Mouse (Mus musculus): ENCODE measurements at regions not wholly inside any gene's neighbourhood (a gene's known extent, or its start where the extent isn't known, plus 50 kb on each side); places are given as distances from the start of the nearest gene placed in this dataset.

DNA sequence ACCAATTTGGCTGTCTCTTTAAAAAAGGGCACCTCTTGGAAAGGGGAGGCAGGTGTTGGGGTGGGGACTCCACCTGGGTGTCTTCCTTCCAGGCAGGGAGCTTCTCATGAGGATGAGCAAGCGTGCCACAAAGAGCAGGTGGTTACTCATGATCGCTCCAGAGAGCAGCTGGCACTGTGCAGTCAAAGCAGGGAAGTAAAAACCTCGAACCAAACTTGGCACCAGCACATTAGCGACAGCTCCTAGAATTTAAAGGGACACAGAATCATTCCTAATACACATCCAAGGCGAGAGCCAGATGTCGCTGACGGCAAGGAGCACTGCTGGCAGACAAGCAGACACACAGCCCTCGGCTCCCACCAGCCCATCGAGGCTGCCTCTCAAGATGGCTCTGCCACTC lies 70.4 kb downstream of the Irx5 start:
- ATAC-seq (replicated peaks in 1 of 2; ENCODE audit: insufficient read depth in 1 of 2, low FRiP score in 2 of 2, low TSS enrichment in 1 of 2, low read depth in 1 of 2, poor library complexity in 2 of 2, severe bottlenecking in 2 of 2): no peak

DNA sequence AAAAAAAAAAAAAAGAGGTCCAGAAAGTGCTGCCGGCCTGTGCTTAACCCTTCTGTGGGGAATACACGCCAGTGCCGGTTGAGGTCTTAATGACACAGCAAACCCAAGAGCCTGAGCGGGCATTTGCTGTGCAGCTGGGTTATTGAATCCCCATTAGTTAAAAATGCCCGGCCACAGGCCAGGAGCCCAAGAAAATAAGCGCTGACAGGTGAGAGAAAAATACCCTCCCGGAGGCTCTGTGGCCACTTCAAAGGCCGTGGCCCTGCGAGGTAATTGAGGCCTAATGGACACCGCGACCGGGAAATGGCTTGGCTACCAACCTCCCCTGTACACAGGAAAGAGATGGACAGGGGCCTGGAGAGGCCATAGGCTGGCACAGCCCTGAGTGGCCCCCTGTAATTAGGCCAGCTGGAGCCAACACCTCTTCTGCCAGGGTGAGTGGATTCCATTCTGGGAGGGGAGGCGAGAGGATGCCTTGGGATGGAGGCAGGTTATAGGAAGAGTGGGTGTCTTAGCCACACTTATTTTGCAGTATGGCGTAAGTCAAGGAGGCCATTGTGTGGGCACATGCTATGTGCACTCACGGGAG lies 79.7 kb downstream of the Irx5 start:
- ATAC-seq (replicated peaks in 1 of 2; ENCODE audit: insufficient read depth in 1 of 2, low FRiP score in 2 of 2, low TSS enrichment in 1 of 2, low read depth in 1 of 2, poor library complexity in 2 of 2, severe bottlenecking in 2 of 2): no peak

DNA sequence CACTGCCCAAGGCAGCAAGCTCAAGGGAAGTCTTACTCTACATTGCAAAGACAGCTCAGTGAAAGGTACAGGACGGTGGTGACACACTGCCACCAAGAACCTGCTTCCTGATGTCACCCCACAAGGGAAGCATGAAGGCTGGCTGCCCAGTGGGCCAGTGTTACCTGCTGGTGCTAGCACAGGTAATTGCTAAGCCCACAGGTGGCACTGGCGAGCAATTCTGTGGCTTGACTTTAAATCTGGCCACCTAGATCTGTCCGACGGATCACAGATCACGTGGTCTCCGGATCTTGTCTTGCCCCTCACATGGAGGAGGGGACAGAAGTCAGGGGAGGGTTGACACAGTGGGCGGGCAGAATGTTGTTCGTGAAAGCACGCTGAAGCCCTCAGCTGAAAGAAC lies 80.9 kb downstream of the Irx5 start:
- ATAC-seq (replicated peaks in 1 of 2; ENCODE audit: insufficient read depth in 1 of 2, low FRiP score in 2 of 2, low TSS enrichment in 1 of 2, low read depth in 1 of 2, poor library complexity in 2 of 2, severe bottlenecking in 2 of 2): no peak

DNA sequence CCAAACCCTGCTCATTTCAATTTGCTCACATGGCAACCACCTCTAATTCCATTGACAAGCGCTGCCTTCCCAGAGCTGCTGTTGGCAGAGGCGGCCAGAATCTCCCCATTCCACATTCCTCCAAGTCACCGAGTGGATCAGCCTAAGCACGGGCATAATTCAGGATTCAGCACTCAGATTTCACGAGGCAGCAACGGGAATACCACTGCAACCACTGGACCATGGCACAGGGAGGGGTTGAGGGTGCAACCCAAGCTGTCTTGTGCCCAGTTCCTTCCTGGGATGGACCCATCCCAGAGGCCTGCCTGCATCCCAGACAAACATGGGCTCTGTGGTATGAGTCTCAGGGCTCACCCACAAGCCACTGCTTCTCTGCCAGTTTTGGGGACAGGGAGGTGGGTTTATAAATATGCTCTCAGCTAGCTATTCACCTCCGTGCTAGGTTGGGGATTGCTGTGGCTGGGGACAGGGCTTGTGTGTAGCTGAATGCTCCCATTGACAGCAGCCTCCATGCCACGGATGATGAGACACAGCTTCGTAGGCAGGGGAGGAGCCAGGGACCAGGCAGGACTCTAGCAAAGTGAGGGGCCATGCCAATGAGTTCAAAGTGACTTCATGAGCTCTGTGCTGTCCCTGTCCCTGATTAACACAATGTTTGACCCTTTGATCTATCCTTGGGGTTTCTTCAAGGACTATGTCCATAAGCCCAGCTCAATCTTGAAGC lies 82.5 kb downstream of the Irx5 start:
- no peak for ATAC-seq (replicated peaks in 1 of 2; ENCODE audit: insufficient read depth in 1 of 2, low FRiP score in 2 of 2, low TSS enrichment in 1 of 2, low read depth in 1 of 2, poor library complexity in 2 of 2, severe bottlenecking in 2 of 2)

DNA sequence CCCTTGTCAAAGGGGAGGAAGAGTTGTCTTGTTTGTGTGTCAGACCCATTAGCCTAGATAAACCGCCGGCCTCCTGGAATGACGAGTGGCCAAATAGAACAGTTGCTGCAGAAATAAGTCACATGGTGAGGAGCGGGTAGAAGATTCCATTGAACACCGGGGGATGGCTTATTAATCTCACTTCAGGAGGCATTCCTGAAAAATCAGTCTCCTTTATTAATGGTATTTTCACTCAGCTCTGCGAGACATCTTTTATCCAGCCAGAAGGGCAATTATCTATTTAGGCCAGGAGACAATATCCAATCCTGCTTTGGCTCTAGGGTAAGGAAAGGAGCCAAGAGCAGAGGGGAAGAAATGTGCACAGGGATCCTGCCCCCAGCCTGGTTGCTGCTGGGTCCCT lies 84.7 kb downstream of the Irx5 start:
- ATAC-seq (replicated peaks in 1 of 2; ENCODE audit: insufficient read depth in 1 of 2, low FRiP score in 2 of 2, low TSS enrichment in 1 of 2, low read depth in 1 of 2, poor library complexity in 2 of 2, severe bottlenecking in 2 of 2): no peak

DNA sequence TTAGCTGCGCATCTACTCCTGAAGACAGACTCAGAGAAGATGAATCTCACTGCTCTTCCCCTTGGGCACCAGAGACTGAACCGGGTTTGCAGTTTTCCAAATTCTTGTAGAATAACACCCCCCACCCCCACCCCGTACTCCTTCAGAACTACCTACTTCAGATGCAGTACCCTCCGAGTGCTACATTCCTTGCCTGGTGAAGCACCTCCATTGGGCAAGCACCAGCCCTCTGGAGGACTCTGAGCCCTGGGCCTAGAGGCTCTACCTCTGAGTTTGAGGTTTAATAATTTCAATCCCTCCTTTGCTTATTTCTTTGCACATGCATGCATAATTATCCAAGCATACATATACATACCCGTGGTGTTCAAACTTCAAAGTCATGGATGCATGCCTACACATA lies 101.9 kb downstream of the Irx5 start:
- no peak for ATAC-seq (replicated peaks in 1 of 2; ENCODE audit: insufficient read depth in 1 of 2, low FRiP score in 2 of 2, low TSS enrichment in 1 of 2, low read depth in 1 of 2, poor library complexity in 2 of 2, severe bottlenecking in 2 of 2)

DNA sequence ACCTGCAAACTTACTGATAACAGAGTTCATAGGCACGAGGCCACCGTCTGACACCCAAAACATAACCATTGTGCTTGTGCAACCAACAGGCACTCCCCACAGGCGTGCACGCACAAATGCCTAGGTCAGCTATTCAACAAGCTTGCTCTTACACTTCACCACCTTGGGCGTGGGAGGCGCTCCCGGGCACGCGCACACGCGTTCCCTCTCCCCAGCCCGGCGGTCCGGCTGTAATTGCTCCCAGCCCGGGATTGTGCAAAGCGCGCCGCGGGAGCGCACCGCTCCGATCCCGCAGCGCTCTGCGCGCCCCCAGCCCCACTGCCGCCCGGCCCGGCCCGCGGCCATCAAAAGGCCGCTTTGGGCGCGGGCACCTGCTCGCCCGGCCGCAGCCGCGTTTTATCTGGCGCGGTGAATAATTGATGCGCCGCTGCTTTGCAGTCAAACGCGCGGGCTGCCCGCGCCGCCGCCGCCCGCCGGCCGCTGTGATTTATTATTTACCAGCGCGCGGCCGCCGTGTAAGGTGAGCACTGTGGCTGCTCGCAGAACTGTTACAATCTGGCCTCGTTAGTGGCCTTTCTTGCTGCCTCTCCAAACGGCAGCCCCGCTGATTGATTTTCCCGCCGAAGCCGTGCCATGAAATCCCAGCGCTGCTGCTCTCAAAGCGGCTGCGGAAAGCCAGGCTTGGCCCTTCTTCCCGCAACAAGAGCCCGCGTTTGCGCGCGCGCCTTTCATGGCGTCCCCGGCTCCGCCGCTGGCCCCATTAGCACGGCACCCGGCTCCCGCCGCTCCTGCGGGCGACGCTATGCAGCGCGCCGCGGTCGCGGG lies 102.9 kb downstream of the Irx5 start:
- no peak for ATAC-seq (replicated peaks in 1 of 2; ENCODE audit: insufficient read depth in 1 of 2, low FRiP score in 2 of 2, low TSS enrichment in 1 of 2, low read depth in 1 of 2, poor library complexity in 2 of 2, severe bottlenecking in 2 of 2)

DNA sequence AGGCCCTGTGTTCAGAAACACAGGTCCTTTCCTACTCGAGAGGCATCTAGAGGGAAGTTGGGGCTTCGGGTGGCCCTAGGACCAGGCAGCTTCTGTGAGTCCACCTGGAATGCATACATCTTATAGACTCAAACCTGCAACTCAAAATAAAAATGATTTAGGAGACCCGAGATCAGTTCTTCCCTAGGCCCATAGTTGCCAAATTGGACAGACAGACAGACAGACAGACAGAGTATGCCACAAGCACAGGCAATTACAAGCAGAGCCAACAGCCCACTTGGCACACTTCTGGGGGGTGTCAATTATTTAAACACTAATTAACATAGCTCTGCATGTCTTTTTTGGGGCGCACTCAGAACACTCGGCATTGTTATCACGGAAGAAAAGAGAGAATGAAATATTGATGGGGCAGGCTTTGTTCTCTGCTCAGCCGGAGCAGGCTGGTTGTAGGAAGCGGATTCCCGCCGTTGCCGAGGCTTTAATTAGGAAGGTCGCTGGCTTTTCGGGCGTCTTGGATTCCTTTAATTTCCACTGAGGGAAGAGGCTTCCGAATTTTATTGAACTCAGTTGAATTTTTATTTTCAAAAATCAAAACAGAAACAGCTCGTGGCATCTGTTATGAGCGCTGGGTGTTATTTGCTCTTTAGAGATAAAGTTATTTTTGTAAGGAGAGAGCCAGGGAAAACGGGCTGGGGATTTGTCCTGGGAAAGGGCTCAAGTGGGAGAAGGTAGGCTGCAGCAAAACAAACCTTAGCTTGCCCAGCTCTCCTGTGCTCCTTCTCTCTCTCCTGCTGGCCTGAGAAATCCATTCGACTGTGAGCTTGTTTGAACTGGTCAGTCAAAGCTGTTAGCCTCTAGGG lies 111.9 kb downstream of the Irx5 start:
- no peak for ATAC-seq (replicated peaks in 1 of 2; ENCODE audit: insufficient read depth in 1 of 2, low FRiP score in 2 of 2, low TSS enrichment in 1 of 2, low read depth in 1 of 2, poor library complexity in 2 of 2, severe bottlenecking in 2 of 2)

DNA sequence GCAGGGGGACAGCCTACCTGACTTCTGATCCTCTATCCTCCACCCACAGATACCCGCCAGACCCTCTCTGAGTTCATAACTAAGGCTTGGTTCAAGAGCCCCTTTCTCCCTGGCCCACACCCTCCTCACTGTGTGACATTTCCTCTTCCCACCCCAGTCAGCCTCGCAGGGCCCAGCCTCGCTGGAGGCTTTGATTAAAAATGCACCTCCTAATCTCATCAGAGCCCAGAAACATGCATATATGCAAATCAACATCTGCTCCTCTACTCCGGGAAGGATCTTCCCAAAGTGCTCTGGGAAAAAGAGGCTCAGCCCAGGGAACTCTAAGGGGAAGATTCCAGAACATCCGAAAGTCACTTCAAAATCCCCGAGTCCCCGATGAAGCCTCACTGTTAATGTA lies 114.8 kb downstream of the Irx5 start:
- ATAC-seq (replicated peaks in 1 of 2; ENCODE audit: insufficient read depth in 1 of 2, low FRiP score in 2 of 2, low TSS enrichment in 1 of 2, low read depth in 1 of 2, poor library complexity in 2 of 2, severe bottlenecking in 2 of 2): no peak

DNA sequence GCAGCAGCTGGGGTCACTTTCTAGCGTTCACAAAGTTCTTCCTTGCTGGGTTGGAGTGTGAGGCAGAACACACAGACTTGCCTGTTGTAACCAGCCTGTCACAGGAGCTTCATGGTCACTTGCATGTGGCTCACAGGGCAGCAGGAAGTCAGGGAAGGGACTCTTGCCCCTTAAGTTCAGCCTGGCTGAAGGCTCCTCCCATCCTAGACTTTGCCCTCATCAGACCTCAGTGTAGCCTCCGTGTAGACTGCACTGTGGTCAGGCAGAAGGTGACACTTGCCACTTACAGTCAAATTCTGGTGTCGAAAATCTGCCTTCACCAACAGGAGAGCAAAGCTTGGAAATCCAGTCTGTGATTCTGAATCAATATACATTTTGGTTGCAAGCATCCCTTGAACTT lies 115.4 kb downstream of the Irx5 start:
- ATAC-seq (replicated peaks in 1 of 2; ENCODE audit: insufficient read depth in 1 of 2, low FRiP score in 2 of 2, low TSS enrichment in 1 of 2, low read depth in 1 of 2, poor library complexity in 2 of 2, severe bottlenecking in 2 of 2): no peak

DNA sequence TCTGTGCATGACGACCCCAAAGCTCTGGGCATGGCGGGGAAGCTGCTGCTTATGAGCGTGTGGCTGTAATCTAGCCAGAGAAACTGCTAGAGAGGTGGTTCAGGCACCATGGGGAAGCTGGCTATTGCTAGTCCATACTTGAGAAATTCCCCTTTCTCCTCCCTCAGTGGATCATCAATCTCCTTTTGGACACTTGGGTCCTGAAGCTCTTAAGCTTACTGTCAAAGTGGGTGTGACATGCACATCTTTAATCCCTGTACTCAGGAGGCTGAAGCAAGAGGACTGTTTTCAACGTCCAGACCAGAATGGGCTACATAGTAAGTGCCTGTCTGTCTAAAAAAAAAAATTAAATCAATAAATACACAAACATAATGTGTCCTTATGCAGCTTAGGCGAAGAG lies 125.0 kb downstream of the Irx5 start:
- no peak for ATAC-seq (replicated peaks in 1 of 2; ENCODE audit: insufficient read depth in 1 of 2, low FRiP score in 2 of 2, low TSS enrichment in 1 of 2, low read depth in 1 of 2, poor library complexity in 2 of 2, severe bottlenecking in 2 of 2)

DNA sequence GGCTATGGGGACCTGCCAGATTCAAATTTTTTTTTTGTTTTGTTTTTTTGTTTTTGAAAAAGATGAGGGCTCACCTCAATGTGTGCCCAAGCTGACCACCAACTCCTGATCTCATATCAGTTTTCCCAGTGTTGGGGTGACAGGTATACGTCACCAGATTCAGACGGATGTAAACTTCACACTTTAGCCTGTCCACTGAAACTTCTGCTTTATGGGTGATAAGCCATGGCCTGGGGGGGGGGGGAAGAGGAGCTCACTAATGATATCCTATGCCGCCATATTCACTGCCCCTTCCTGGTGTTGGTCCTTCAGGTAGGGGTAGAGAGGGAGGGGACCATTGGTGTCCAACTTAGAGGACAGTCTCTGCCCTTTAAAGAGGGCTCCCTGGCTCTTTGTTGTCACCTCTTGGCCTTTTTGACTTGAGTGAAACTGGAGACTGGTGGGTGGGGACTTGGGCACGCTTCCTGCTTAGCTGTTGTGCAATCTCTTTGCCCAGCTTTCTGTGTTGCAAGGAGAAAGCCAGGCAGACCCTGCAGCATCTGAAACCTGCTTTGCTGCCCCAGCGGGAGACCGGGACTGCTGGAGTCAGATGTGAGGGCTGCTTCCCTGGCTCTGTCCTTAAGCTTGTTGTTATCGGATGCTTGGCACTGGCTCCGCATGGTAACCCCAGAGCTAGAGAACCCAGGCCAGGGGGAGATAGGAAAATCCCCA lies 125.8 kb downstream of the Irx5 start:
- ATAC-seq (replicated peaks in 1 of 2; ENCODE audit: insufficient read depth in 1 of 2, low FRiP score in 2 of 2, low TSS enrichment in 1 of 2, low read depth in 1 of 2, poor library complexity in 2 of 2, severe bottlenecking in 2 of 2): no peak; a peak in 1 of 4 replicates

DNA sequence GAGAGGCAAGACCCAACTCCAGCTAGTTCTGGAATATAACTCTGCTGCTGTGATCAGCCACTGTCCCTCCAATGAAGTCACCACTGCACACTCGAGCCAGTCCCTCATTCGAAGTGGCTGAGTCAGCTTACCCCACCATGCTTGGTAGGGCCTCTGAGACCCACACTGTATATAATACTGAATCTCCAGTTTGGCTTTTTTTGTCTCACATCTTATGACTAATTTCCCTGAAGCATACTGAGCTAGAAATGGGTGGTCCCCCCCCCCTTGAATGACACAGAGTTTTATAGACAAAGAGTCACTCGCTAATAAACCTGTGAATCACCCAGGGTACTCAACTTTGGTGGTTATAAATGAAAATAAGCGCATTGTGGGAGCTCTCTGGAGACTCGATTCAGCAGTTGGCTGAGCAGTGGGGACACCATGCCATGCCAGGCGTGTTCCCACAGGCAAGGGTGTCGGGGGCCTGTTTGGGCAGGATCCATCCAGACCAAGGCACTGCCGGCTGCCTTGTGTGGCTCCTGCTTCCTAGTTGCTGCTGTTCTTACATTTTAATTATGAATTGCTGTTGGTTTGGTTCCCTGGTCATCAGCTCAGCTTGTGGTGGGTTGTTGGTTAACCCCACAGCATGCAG lies 131.2 kb downstream of the Irx5 start:
- no peak for ATAC-seq (replicated peaks in 1 of 2; ENCODE audit: insufficient read depth in 1 of 2, low FRiP score in 2 of 2, low TSS enrichment in 1 of 2, low read depth in 1 of 2, poor library complexity in 2 of 2, severe bottlenecking in 2 of 2)

DNA sequence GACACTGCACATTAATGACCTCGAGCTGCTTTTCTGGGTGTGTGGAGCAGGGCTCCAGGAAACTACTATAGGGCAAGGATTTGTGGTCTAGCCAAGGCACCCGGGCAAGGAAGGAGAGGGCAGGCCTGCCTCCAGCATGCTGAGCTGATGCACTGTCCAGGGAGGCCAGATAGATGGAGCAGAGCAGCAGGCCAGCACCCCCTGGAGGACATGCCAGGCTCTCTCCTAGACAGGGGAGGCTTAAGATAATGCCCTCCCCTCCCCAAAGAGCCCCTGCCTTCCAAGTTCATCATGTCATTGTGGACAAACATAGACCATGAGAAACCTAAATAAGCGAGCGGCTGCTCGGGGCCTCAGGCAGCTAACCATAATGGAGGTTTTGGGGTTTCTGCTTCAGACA lies 134.1 kb downstream of the Irx5 start:
- ATAC-seq (replicated peaks in 1 of 2; ENCODE audit: insufficient read depth in 1 of 2, low FRiP score in 2 of 2, low TSS enrichment in 1 of 2, low read depth in 1 of 2, poor library complexity in 2 of 2, severe bottlenecking in 2 of 2): no peak

DNA sequence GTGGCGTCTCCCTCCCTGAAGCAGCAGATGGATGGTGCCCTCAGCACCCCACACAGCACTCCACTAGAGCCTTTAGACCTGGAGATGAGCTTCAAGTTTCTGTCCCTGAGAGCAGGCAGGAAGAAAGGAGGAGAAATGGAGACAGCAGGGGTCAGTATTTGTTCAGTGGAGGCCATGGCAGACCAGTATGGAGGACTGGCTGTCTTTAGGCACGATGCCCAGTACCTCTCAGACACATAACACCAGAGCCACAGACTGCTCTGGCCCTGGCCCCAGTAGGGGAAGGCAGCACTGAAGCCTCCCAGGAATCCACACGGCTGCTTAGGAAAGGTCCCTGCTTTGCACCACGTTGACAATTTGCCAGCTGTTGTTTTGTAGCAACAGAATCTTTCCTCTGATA lies 136.0 kb downstream of the Irx5 start:
- no peak for ATAC-seq (replicated peaks in 1 of 2; ENCODE audit: insufficient read depth in 1 of 2, low FRiP score in 2 of 2, low TSS enrichment in 1 of 2, low read depth in 1 of 2, poor library complexity in 2 of 2, severe bottlenecking in 2 of 2)

DNA sequence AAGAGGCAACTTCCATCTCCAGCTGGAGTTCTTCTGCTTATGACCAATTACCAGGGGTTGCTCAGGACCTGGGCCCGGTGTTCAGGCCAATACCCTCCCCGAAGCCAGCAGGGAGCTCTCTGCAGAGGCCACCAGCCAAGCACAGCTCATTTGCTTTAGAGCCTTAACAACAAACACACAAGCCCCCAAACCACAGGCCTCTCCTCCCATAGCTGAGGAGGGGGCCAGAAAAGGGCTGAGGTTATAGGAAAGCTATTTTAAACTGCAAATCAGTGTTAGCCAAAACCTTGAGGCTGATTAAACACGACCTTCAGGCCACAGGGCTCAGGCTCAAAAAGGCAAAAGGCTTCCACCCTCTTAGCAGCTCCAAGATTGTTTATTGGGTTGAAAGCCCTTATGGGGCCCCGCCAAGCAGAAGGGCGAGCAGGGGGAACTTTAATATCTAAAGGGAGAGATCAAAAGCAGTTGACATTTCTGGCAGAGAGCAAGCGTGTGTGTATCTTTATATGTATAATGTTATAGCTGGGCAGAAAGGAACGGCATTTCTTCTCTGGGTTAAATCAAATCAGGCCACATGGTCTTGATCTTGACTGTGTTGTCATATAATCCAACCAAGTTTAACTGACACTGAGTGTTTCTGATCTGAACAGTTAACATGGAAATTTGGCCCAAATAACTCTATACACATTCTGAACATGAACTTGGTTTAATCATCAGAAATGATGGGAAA lies 148.3 kb downstream of the Irx5 start:
- ATAC-seq (replicated peaks in 1 of 2; ENCODE audit: insufficient read depth in 1 of 2, low FRiP score in 2 of 2, low TSS enrichment in 1 of 2, low read depth in 1 of 2, poor library complexity in 2 of 2, severe bottlenecking in 2 of 2): no peak

All from hematopoietic stem cell, adult 5-6 weeks (primary cell).